Mouse (Mus musculus): ENCODE data around the gene Nr1h5. TPM values are rescaled to one million over a fixed set of nuclear protein-coding genes. Genes with fewer than 3 reads are reported as not detected.

Nr1h5 gene
- total RNA-seq, 2 experiments from 2014 or later: not detected

Other genes with a start within 250 kb of the Nr1h5 start
- gene Tspan2, start 229.6 kb downstream of the Nr1h5 start, total RNA-seq (2021): 1 to 10 TPM; 4.8 to 6.9 TPM
- not detected for gene Tshb, start 181.4 kb downstream of the Nr1h5 start, total RNA-seq (2021)
- gene Sycp1, start 28.0 kb downstream of the Nr1h5 start, total RNA-seq (2021): not detected
- gene Sike1, start 31.6 kb upstream of the Nr1h5 start, total RNA-seq (2021): 10 to 100 TPM; 62.0 to 70.6 TPM
- gene Csde1, start 56.3 kb upstream of the Nr1h5 start, total RNA-seq (2021): 100 to 1,000 TPM; 423 to 430 TPM
- gene Nras, start 94.2 kb upstream of the Nr1h5 start, total RNA-seq (2021): 10 to 100 TPM; 49.1 to 49.4 TPM
- gene Ampd1, start 109.9 kb upstream of the Nr1h5 start, total RNA-seq (2021): under 1 TPM in 1 of 2 experiments, not detected in 1; 0.35 TPM
- gene Dennd2c, start 138.5 kb upstream of the Nr1h5 start, total RNA-seq (2021): under 1 TPM; 0.67 to 0.86 TPM
- gene Bcas2, start 207.5 kb upstream of the Nr1h5 start, total RNA-seq (2021): 10 to 100 TPM; 48.2 to 58.8 TPM